Mouse (Mus musculus) embryonic facial prominence, embryonic 11.5 days (tissue): ENCODE measurements around the gene Gm13275. TPM values are rescaled to one million over a fixed set of nuclear protein-coding genes. Genes with fewer than 3 reads are reported as not detected.
"Not testable (repeated sequence)": the region's sequence is repeated elsewhere in the genome, so short reads cannot be mapped to it uniquely, and the experiment has no call there.

Source experiments
- ATAC-seq: fragments of 200-750 bp; cut with Nextera tagmentation; replicated peaks from 2 replicates; pipeline ENCODE4 v1.8.0; 2017; ENCODE audit warnings: low read depth; ENCODE audit not compliant: insufficient number of reproducible peaks, low FRiP score, low TSS enrichment
- DNase-seq: peaks from one replicate; pipeline ENCODE4 v3.0.0-alpha.2; 2015; ENCODE audit warnings: low spot score
- H3K27ac ChIP-seq: fragments of 300-500 bp; sonication (generic); replicated peaks from 2 replicates; pipeline ENCODE4 v1.5.1; 2014; ENCODE audit warnings: mild to moderate bottlenecking, low read depth, low read length, control low read depth
- H3K27me3 ChIP-seq: fragments of 300-500 bp; sonication (generic); 2 replicates; pipeline ENCODE4 v1.6.1; 2014; ENCODE audit warnings: mild to moderate bottlenecking, low read length, moderate library complexity, mixed read lengths; ENCODE audit not compliant: control insufficient read depth, insufficient read depth
- H3K36me3 ChIP-seq: fragments of 300-500 bp; sonication (generic); replicated peaks from 2 replicates; pipeline ENCODE4 v1.6.1; 2014; ENCODE audit warnings: low read depth, mild to moderate bottlenecking, low read length, moderate library complexity, mixed read lengths; ENCODE audit not compliant: control insufficient read depth, insufficient read depth
- H3K4me1 ChIP-seq: fragments of 300-500 bp; sonication (generic); 2 replicates; pipeline ENCODE4 v1.6.1; 2014; ENCODE audit warnings: low read length, mixed read lengths; ENCODE audit not compliant: control insufficient read depth, insufficient read depth
- H3K4me2 ChIP-seq: fragments of 300-500 bp; sonication (generic); 2 replicates; pipeline ENCODE4 v1.6.1; 2014; ENCODE audit warnings: low read depth, mild to moderate bottlenecking, control low read depth, low read length, moderate library complexity
- H3K4me3 ChIP-seq: fragments of 300-500 bp; sonication (generic); 2 replicates; pipeline ENCODE4 v1.5.1; 2014; ENCODE audit warnings: low read depth, low read length, control low read depth
- H3K9ac ChIP-seq: fragments of 300-500 bp; sonication (generic); replicated peaks from 2 replicates; pipeline ENCODE4 v1.6.1; 2014; ENCODE audit warnings: mild to moderate bottlenecking, control low read depth, low read length
- H3K9me3 ChIP-seq: fragments of 300-500 bp; sonication (generic); replicated peaks from 2 replicates; pipeline ENCODE4 v1.6.1; 2016; ENCODE audit warnings: mild to moderate bottlenecking, low read length, inconsistent platforms, mixed read lengths; ENCODE audit not compliant: control insufficient read depth
- WGBS: fragments of 180-500 bp; shearing (Covaris S2); extraction: QIAGEN DNeasy Blood & Tissue Kit; methylation state at CpG from one replicate; pipeline ENCODE4 v1.1.7; 2014; 5-methylcytosine and 5-hydroxymethylcytosine counted together
- polyA plus RNA-seq: library from polyadenylated mRNA; unstranded; fragments of >200 nt; fragmentation: Nextera tagmentation; extraction: Ambion mirVana; gene quantifications from 2 replicates; pipeline ENCODE4 v1.2.1, GENCODE M21; 2014

Gm13275 gene
- polyA plus RNA-seq: not detected in 2 replicates

- not testable (repeated sequence) for H3K4me1 ChIP-seq, H3K9ac ChIP-seq, H3K4me2 ChIP-seq, H3K27ac ChIP-seq, ATAC-seq, H3K9me3 ChIP-seq, H3K4me3 ChIP-seq, DNase-seq, H3K27me3 ChIP-seq, H3K36me3 ChIP-seq
- WGBS: 1% methylated on average over 9 of the region's 52 CpGs
Measured at GRCm38 (mm10) chr4:88793936-88794675, at the start of gene Gm13275. Gene Gm13275, plus strand, starts transcription at chr4:88794487.

- Histone ChIP-seq H3K9me3 (no peaks in the 10 kb centered on the region), H3K4me1 (no peaks in the 10 kb centered on the region), H3K4me2 (no peak overlapping the region), H3K36me3 (no peaks in the 10 kb centered on the region), H3K27me3 (no peaks in the 10 kb centered on the region), H3K27ac (no peak overlapping the region), H3K9ac (no peak overlapping the region), H3K4me3 (no peak overlapping the region)
- 45% methylated on average over 6 of the region's 6 CpGs for WGBS
- no peak for DNase-seq
- no peak for ATAC-seq
Measured at GRCm38 (mm10) chr4:88749926-88750325, 44.4 kb upstream of the Gm13275 start.

GRCm38 (mm10) chr4:88754818-88755340, 39.4 kb upstream of the Gm13275 start, which contains the start of gene Gm13271:
Gene Gm13271, plus strand, starts transcription at chr4:88754868.
- DNase-seq, ATAC-seq: not testable (repeated sequence)

GRCm38 (mm10) chr4:88756581-88757513, 37.4 kb upstream of the Gm13275 start:
- Histone ChIP-seq H3K9ac (peak overlapping the region; percentile 60), H3K27ac (peak overlapping the region; percentile 70), H3K4me3 (peak overlapping the region; percentile 33), H3K4me2 (peak overlapping the region; percentile 64)
- H3K9me3 ChIP-seq, H3K27me3 ChIP-seq, H3K36me3 ChIP-seq, H3K4me1 ChIP-seq, ATAC-seq: not testable (repeated sequence)
- WGBS: 14% methylated on average over 28 of the region's 31 CpGs
- DNase-seq: peak; percentile 16

More at GRCm38 (mm10) chr4:88754818-88755340, 39.4 kb upstream of the Gm13275 start, which contains the start of gene Gm13271:
- not testable (repeated sequence) for H3K4me3 ChIP-seq, H3K9me3 ChIP-seq, H3K36me3 ChIP-seq, H3K4me2 ChIP-seq, H3K27ac ChIP-seq, H3K4me1 ChIP-seq, H3K27me3 ChIP-seq, H3K9ac ChIP-seq
- WGBS: 67% methylated on average over 15 of the region's 15 CpGs

GRCm38 (mm10) chr4:88757628-88758031, 36.7 kb upstream of the Gm13275 start:
- Histone ChIP-seq H3K9ac (peak overlapping the region; percentile 60), H3K27ac (peak overlapping the region; percentile 70), H3K4me2 (peak overlapping the region; percentile 64), H3K4me3 (peak overlapping the region; percentile 33)
- not testable (repeated sequence) for H3K36me3 ChIP-seq, H3K9me3 ChIP-seq, H3K4me1 ChIP-seq, H3K27me3 ChIP-seq
- ATAC-seq (peak; percentile 100), DNase-seq (peak; percentile 87)
- WGBS: under 1% methylated on average over 17 of the region's 21 CpGs

- DNase-seq, H3K36me3 ChIP-seq, H3K9ac ChIP-seq, H3K4me3 ChIP-seq, H3K4me2 ChIP-seq, H3K27ac ChIP-seq, H3K9me3 ChIP-seq, H3K27me3 ChIP-seq, ATAC-seq, H3K4me1 ChIP-seq: not testable (repeated sequence)
- 85% methylated on average over 8 of the region's 9 CpGs for WGBS
Measured at GRCm38 (mm10) chr4:88758751-88759150, 35.5 kb upstream of the Gm13275 start.

- H3K4me2 ChIP-seq: peak within 1 kb of the TSS; percentile 46
- not testable (repeated sequence) for H3K27ac ChIP-seq
Measured at GRCm38 (mm10) chr4:88759610-88760268, 34.5 kb upstream of the Gm13275 start, which contains the start of gene Gm13283. Gene Gm13283, plus strand, starts transcription at chr4:88760119.

More at GRCm38 (mm10) chr4:88759610-88760268, 34.5 kb upstream of the Gm13275 start, which contains the start of gene Gm13283:
- not testable (repeated sequence) for H3K36me3 ChIP-seq, H3K27me3 ChIP-seq, H3K9ac ChIP-seq, H3K9me3 ChIP-seq, ATAC-seq, DNase-seq, H3K4me1 ChIP-seq
- peak within 1 kb of the TSS; percentile 21 for H3K4me3 ChIP-seq
- WGBS: 26% methylated on average over 7 of the region's 14 CpGs
